Mouse (Mus musculus) lung, embryonic 16.5 days (tissue): ENCODE results near the gene Rgs4. TPM values are rescaled to one million over a fixed set of nuclear protein-coding genes. Genes with fewer than 3 reads are reported as not detected.

Experiments
- ATAC-seq: fragments of 200-750 bp; cut with Nextera tagmentation; 2 replicates; pipeline ENCODE4 v1.8.0; 2017; ENCODE audit warnings: low read depth, mild to moderate bottlenecking, moderate library complexity
- H3K27ac ChIP-seq: fragments of 300-500 bp; sonication (generic); 2 replicates; pipeline ENCODE4 v1.5.1; 2014; ENCODE audit warnings: mild to moderate bottlenecking, control low read depth, low read length
- H3K27me3 ChIP-seq: fragments of 300-500 bp; sonication (generic); 2 replicates; pipeline ENCODE4 v1.6.1; 2014; ENCODE audit warnings: low read depth, low read length, mixed read lengths; ENCODE audit not compliant: control insufficient read depth, insufficient read depth
- H3K36me3 ChIP-seq: fragments of 300-500 bp; sonication (generic); 2 replicates; pipeline ENCODE4 v1.6.1; 2014; ENCODE audit warnings: low read length; ENCODE audit not compliant: control insufficient read depth, insufficient read depth
- H3K4me1 ChIP-seq: fragments of 300-500 bp; sonication (generic); replicated peaks from 2 replicates; pipeline ENCODE4 v1.6.1; 2014; ENCODE audit warnings: low read length, mixed read lengths; ENCODE audit not compliant: control insufficient read depth, insufficient read depth
- H3K4me2 ChIP-seq: fragments of 300-500 bp; sonication (generic); 2 replicates; pipeline ENCODE4 v1.6.1; 2014; ENCODE audit warnings: low read depth, low read length, control low read depth
- H3K4me3 ChIP-seq: fragments of 300-500 bp; sonication (generic); 2 replicates; pipeline ENCODE4 v1.5.1; 2014; ENCODE audit warnings: mild to moderate bottlenecking, low read length, control low read depth
- H3K9ac ChIP-seq: fragments of 300-500 bp; sonication (generic); 2 replicates; pipeline ENCODE4 v1.6.1; 2014; ENCODE audit warnings: low read length, control low read depth
- H3K9me3 ChIP-seq: fragments of 300-500 bp; sonication (generic); 2 replicates; pipeline ENCODE4 v1.6.1; 2016; ENCODE audit warnings: low read length; ENCODE audit not compliant: control insufficient read depth
- WGBS: fragments of 180-500 bp; shearing (Covaris S2); extraction: QIAGEN DNeasy Blood & Tissue Kit; methylation state at CpG from one replicate; pipeline ENCODE4 v1.1.7; 2014; 5-methylcytosine and 5-hydroxymethylcytosine counted together
- polyA plus RNA-seq: library from polyadenylated mRNA; unstranded; fragments of >200 nt; fragmentation: Nextera tagmentation; extraction: Ambion mirVana; gene quantifications from 2 replicates; pipeline ENCODE4 v1.2.1, GENCODE M21; 2015

Rgs4 gene
- 5.1 and 6.6 TPM in 2 replicates for polyA plus RNA-seq

GRCm38 (mm10) chr1:169747473-169747872, at the start of gene Rgs4:
Gene Rgs4, minus strand, starts transcription at chr1:169747642.
- ATAC-seq, result peak; percentile 88
- Histone ChIP-seq H3K9ac (peak within 1 kb of the TSS; percentile 37), H3K4me3 (peak within 1 kb of the TSS; percentile 43), H3K4me1 (0 out of 2 replicates have a peak, but pooled peaks cover 3% of the 10 kb centered on the region), H3K36me3 (no peaks in the 10 kb centered on the region), H3K27me3 (peaks cover 7% of the 10 kb centered on the region), H3K27ac (no peak within 1 kb of the TSS), H3K9me3 (no peaks in the 10 kb centered on the region), H3K4me2 (peak within 1 kb of the TSS; percentile 63)
- WGBS, result under 1% methylated on average over 16 of the region's 16 CpGs

- 0 out of 2 replicates have a peak, but pooled peaks cover 2% of the 10 kb centered on the region for H3K9me3 ChIP-seq
- H3K4me2 ChIP-seq, result no peak overlapping the region
- 89% methylated on average over 5 of the region's 5 CpGs for WGBS
- no peak overlapping the region for H3K9ac ChIP-seq
- no peaks in the 10 kb centered on the region for H3K27me3 ChIP-seq
- no peaks in the 10 kb centered on the region for H3K4me1 ChIP-seq
- H3K36me3 ChIP-seq, result no peaks in the 10 kb centered on the region
- ATAC-seq, result no peak
- no peak overlapping the region for H3K4me3 ChIP-seq
- no peak overlapping the region for H3K27ac ChIP-seq
Observed at GRCm38 (mm10) chr1:169792437-169792836, 45.0 kb upstream of the Rgs4 start.

- Histone ChIP-seq H3K9me3 (0 out of 2 replicates have a peak, but pooled peaks cover 2% of the 10 kb centered on the region), H3K4me2 (no peak overlapping the region), H3K4me3 (no peak overlapping the region), H3K27me3 (no peaks in the 10 kb centered on the region), H3K9ac (no peak overlapping the region), H3K4me1 (no peaks in the 10 kb centered on the region), H3K27ac (no peak overlapping the region), H3K36me3 (no peaks in the 10 kb centered on the region)
- ATAC-seq, result no peak
- WGBS, result 81% methylated on average over 3 of the region's 3 CpGs
Observed at GRCm38 (mm10) chr1:169785981-169786380, 38.5 kb upstream of the Rgs4 start.

GRCm38 (mm10) chr1:169776566-169776965, 29.1 kb upstream of the Rgs4 start:
- Histone ChIP-seq H3K4me3 (no peak overlapping the region), H3K4me2 (no peak overlapping the region), H3K9me3 (no peaks in the 10 kb centered on the region), H3K27ac (no peak overlapping the region), H3K4me1 (no peaks in the 10 kb centered on the region), H3K36me3 (no peaks in the 10 kb centered on the region), H3K9ac (no peak overlapping the region), H3K27me3 (no peaks in the 10 kb centered on the region)
- WGBS, result 69% methylated on average over 7 of the region's 7 CpGs
- ATAC-seq, result no peak

GRCm38 (mm10) chr1:169764619-169764955, 17.1 kb upstream of the Rgs4 start:
- no peak overlapping the region for H3K27ac ChIP-seq
- ATAC-seq, result no peak
- no peaks in the 10 kb centered on the region for H3K9me3 ChIP-seq
- no peaks in the 10 kb centered on the region for H3K27me3 ChIP-seq
- no peak overlapping the region for H3K4me2 ChIP-seq
- H3K4me3 ChIP-seq, result no peak overlapping the region
- no peaks in the 10 kb centered on the region for H3K36me3 ChIP-seq
- WGBS, result 67% methylated on average over 2 of the region's 2 CpGs
- no peak overlapping the region for H3K9ac ChIP-seq
- no peaks in the 10 kb centered on the region for H3K4me1 ChIP-seq

- no peak overlapping the region for H3K4me2 ChIP-seq
- no peaks in the 10 kb centered on the region for H3K27me3 ChIP-seq
- H3K9me3 ChIP-seq, result no peaks in the 10 kb centered on the region
- H3K4me1 ChIP-seq, result no peaks in the 10 kb centered on the region
- no peaks in the 10 kb centered on the region for H3K36me3 ChIP-seq
- 87% methylated on average over 9 of the region's 9 CpGs for WGBS
- no peak overlapping the region for H3K27ac ChIP-seq
- ATAC-seq, result no peak
- H3K4me3 ChIP-seq, result no peak overlapping the region
- H3K9ac ChIP-seq, result no peak overlapping the region
Observed at GRCm38 (mm10) chr1:169763858-169764618, 16.6 kb upstream of the Rgs4 start.

- Histone ChIP-seq H3K27me3 (no peaks in the 10 kb centered on the region), H3K27ac (no peak overlapping the region), H3K9me3 (no peaks in the 10 kb centered on the region), H3K4me2 (no peak overlapping the region), H3K36me3 (no peaks in the 10 kb centered on the region), H3K4me1 (no peaks in the 10 kb centered on the region), H3K9ac (no peak overlapping the region), H3K4me3 (no peak overlapping the region)
- ATAC-seq, result no peak
- 89% methylated on average over 2 of the region's 2 CpGs for WGBS
Observed at GRCm38 (mm10) chr1:169762524-169762923, 15.1 kb upstream of the Rgs4 start.

- WGBS, result 26% methylated on average over 3 of the region's 3 CpGs
- H3K27ac ChIP-seq, result no peak overlapping the region
- no peaks in the 10 kb centered on the region for H3K9me3 ChIP-seq
- no peaks in the 10 kb centered on the region for H3K27me3 ChIP-seq
- no peak for ATAC-seq
- no peaks in the 10 kb centered on the region for H3K4me1 ChIP-seq
- no peak overlapping the region for H3K9ac ChIP-seq
- no peak overlapping the region for H3K4me2 ChIP-seq
- H3K4me3 ChIP-seq, result no peak overlapping the region
- no peaks in the 10 kb centered on the region for H3K36me3 ChIP-seq
Observed at GRCm38 (mm10) chr1:169756532-169756931, 9.1 kb upstream of the Rgs4 start.

- Histone ChIP-seq H3K4me1 (no peaks in the 10 kb centered on the region), H3K4me3 (no peak overlapping the region), H3K9ac (no peak overlapping the region), H3K27ac (no peak overlapping the region), H3K4me2 (no peak overlapping the region), H3K9me3 (no peaks in the 10 kb centered on the region), H3K27me3 (peaks cover 4% of the 10 kb centered on the region), H3K36me3 (no peaks in the 10 kb centered on the region)
- no peak for ATAC-seq
- WGBS, result 8% methylated on average over 3 of the region's 4 CpGs
Observed at GRCm38 (mm10) chr1:169752395-169752794, 5.0 kb upstream of the Rgs4 start.
